Mouse (Mus musculus) embryonic fibroblast, embryonic 13.5 days (primary cell): ENCODE measurements around the gene Spdya.

Experiments used
- CTCF ChIP-seq: IDR thresholded peaks from 2 replicates; pipeline ENCODE4 v1.5.1; 2011; ENCODE audit warnings: mild to moderate bottlenecking, control low read depth, low read length, moderate library complexity, borderline replicate concordance; ENCODE audit not compliant: insufficient read depth
- POLR2A ChIP-seq: IDR thresholded peaks from 2 replicates; pipeline ENCODE4 v1.6.1; 2011; ENCODE audit warnings: low read depth, mild to moderate bottlenecking, control low read depth, low read length, moderate library complexity

- no peak for TF ChIP-seq POLR2A
- no peak for TF ChIP-seq CTCF
These were observed 27.4 kb downstream of the Spdya start for GRCm38 (mm10) chr17:71579176-71579705.
